Mouse (Mus musculus): ENCODE measurements at regions not wholly inside any gene's neighbourhood (a gene's known extent, or its start where the extent isn't known, plus 50 kb on each side); places are given as distances from the start of the nearest gene placed in this dataset.

GRCm38 (mm10) chr17:16027989-16028388 is 197.2 kb upstream of the Rgmb start:
- Histone ChIP-seq H3K36me3 (no peaks in the 10 kb centered on the region), H3K9me3 (no peaks in the 10 kb centered on the region), H3K9ac (no peak overlapping the region), H3K27ac (no peak overlapping the region), H3K4me2 (no peak overlapping the region), H3K4me3 (no peak overlapping the region), H3K4me1 (no peaks in the 10 kb centered on the region), H3K27me3 (no peaks in the 10 kb centered on the region)
- WGBS: 61% methylated on average over 4 of the region's 4 CpGs
- no peak for ATAC-seq (ENCODE audit: insufficient number of reproducible peaks, low FRiP score, low TSS enrichment, low read depth)

GRCm38 (mm10) chr17:16004871-16005575 is 174.2 kb upstream of the Rgmb start:
- Histone ChIP-seq H3K9ac (no peak overlapping the region), H3K4me2 (no peak overlapping the region), H3K36me3 (no peaks in the 10 kb centered on the region), H3K4me1 (no peaks in the 10 kb centered on the region), H3K9me3 (no peaks in the 10 kb centered on the region), H3K4me3 (no peak overlapping the region), H3K27ac (no peak overlapping the region), H3K27me3 (no peaks in the 10 kb centered on the region)
- 43% methylated on average over 7 of the region's 7 CpGs for WGBS
- ATAC-seq (ENCODE audit: insufficient number of reproducible peaks, low FRiP score, low TSS enrichment, low read depth): no peak

- ATAC-seq (ENCODE audit: insufficient number of reproducible peaks, low FRiP score, low TSS enrichment, low read depth): no peak
- 80% methylated on average over 4 of the region's 4 CpGs for WGBS
- H3K27me3 ChIP-seq: no peaks in the 10 kb centered on the region
- H3K4me2 ChIP-seq: no peak overlapping the region
- H3K4me1 ChIP-seq: no peaks in the 10 kb centered on the region
- no peak overlapping the region for H3K27ac ChIP-seq
- no peak overlapping the region for H3K9ac ChIP-seq
- H3K9me3 ChIP-seq: no peaks in the 10 kb centered on the region
- H3K4me3 ChIP-seq: no peak overlapping the region
- H3K36me3 ChIP-seq: no peaks in the 10 kb centered on the region
Observed at GRCm38 (mm10) chr17:16004002-16004401, 173.2 kb upstream of the Rgmb start.

GRCm38 (mm10) chr17:15998771-15999170 is 167.9 kb upstream of the Rgmb start:
- Histone ChIP-seq H3K36me3 (no peaks in the 10 kb centered on the region), H3K27me3 (no peaks in the 10 kb centered on the region), H3K9me3 (no peaks in the 10 kb centered on the region), H3K4me1 (no peaks in the 10 kb centered on the region), H3K4me2 (no peak overlapping the region), H3K9ac (no peak overlapping the region), H3K4me3 (no peak overlapping the region), H3K27ac (no peak overlapping the region)
- ATAC-seq (ENCODE audit: insufficient number of reproducible peaks, low FRiP score, low TSS enrichment, low read depth): no peak
- 93% methylated on average over 4 of the region's 4 CpGs for WGBS

- Histone ChIP-seq H3K4me1 (no peaks in the 10 kb centered on the region), H3K9ac (no peak overlapping the region), H3K4me3 (no peak overlapping the region), H3K9me3 (no peaks in the 10 kb centered on the region), H3K27ac (no peak overlapping the region), H3K36me3 (no peaks in the 10 kb centered on the region), H3K27me3 (no peaks in the 10 kb centered on the region), H3K4me2 (no peak overlapping the region)
- ATAC-seq (ENCODE audit: insufficient number of reproducible peaks, low FRiP score, low TSS enrichment, low read depth): no peak
- 39% methylated on average over 1 of the region's 1 CpGs for WGBS
Observed at GRCm38 (mm10) chr17:15997289-15997688, 166.4 kb upstream of the Rgmb start.

GRCm38 (mm10) chr17:15995493-15995892 is 164.7 kb upstream of the Rgmb start:
- no peak overlapping the region for H3K27ac ChIP-seq
- no peak overlapping the region for H3K4me3 ChIP-seq
- H3K4me1 ChIP-seq: no peaks in the 10 kb centered on the region
- no peak overlapping the region for H3K9ac ChIP-seq
- no peaks in the 10 kb centered on the region for H3K36me3 ChIP-seq
- H3K4me2 ChIP-seq: no peak overlapping the region
- H3K27me3 ChIP-seq: no peaks in the 10 kb centered on the region
- ATAC-seq (ENCODE audit: insufficient number of reproducible peaks, low FRiP score, low TSS enrichment, low read depth): no peak
- H3K9me3 ChIP-seq: no peaks in the 10 kb centered on the region
- 79% methylated on average over 1 of the region's 1 CpGs for WGBS

- Histone ChIP-seq H3K4me1 (no peaks in the 10 kb centered on the region), H3K27ac (no peak overlapping the region), H3K4me3 (no peak overlapping the region), H3K9me3 (no peaks in the 10 kb centered on the region), H3K4me2 (no peak overlapping the region), H3K27me3 (no peaks in the 10 kb centered on the region), H3K36me3 (no peaks in the 10 kb centered on the region), H3K9ac (no peak overlapping the region)
- peak; percentile 80; the same call in 1 of the 2 replicates for ATAC-seq (ENCODE audit: insufficient number of reproducible peaks, low FRiP score, low TSS enrichment, low read depth)
- 49% methylated on average over 7 of the region's 7 CpGs for WGBS
Observed at GRCm38 (mm10) chr17:15993361-15994287, 162.8 kb upstream of the Rgmb start.

- WGBS: 53% methylated on average over 5 of the region's 5 CpGs
- Histone ChIP-seq H3K9me3 (no peaks in the 10 kb centered on the region), H3K9ac (no peak overlapping the region), H3K36me3 (no peaks in the 10 kb centered on the region), H3K27me3 (no peaks in the 10 kb centered on the region), H3K4me3 (no peak overlapping the region), H3K4me2 (no peak overlapping the region), H3K27ac (no peak overlapping the region), H3K4me1 (no peaks in the 10 kb centered on the region)
- ATAC-seq (ENCODE audit: insufficient number of reproducible peaks, low FRiP score, low TSS enrichment, low read depth): no peak
Observed at GRCm38 (mm10) chr17:15991916-15992315, 161.1 kb upstream of the Rgmb start.

- Histone ChIP-seq H3K27me3 (no peaks in the 10 kb centered on the region), H3K4me1 (no peaks in the 10 kb centered on the region), H3K4me2 (no peak overlapping the region), H3K9ac (no peak overlapping the region), H3K4me3 (no peak overlapping the region), H3K27ac (no peak overlapping the region), H3K36me3 (no peaks in the 10 kb centered on the region), H3K9me3 (no peaks in the 10 kb centered on the region)
- no peak for ATAC-seq (ENCODE audit: insufficient number of reproducible peaks, low FRiP score, low TSS enrichment, low read depth)
- 28% methylated on average over 6 of the region's 6 CpGs for WGBS
Observed at GRCm38 (mm10) chr17:15990303-15990702, 159.5 kb upstream of the Rgmb start.

- no peaks in the 10 kb centered on the region for H3K36me3 ChIP-seq
- WGBS: 72% methylated on average over 2 of the region's 2 CpGs
- no peak for ATAC-seq (ENCODE audit: insufficient number of reproducible peaks, low FRiP score, low TSS enrichment, low read depth)
- H3K4me3 ChIP-seq: no peak overlapping the region
- no peak overlapping the region for H3K4me2 ChIP-seq
- no peaks in the 10 kb centered on the region for H3K9me3 ChIP-seq
- H3K27ac ChIP-seq: no peak overlapping the region
- H3K9ac ChIP-seq: no peak overlapping the region
- no peaks in the 10 kb centered on the region for H3K27me3 ChIP-seq
- no peaks in the 10 kb centered on the region for H3K4me1 ChIP-seq
Observed at GRCm38 (mm10) chr17:15981558-15981957, 150.7 kb upstream of the Rgmb start.

- H3K9ac ChIP-seq: no peak overlapping the region
- no peak overlapping the region for H3K4me2 ChIP-seq
- ATAC-seq (ENCODE audit: insufficient number of reproducible peaks, low FRiP score, low TSS enrichment, low read depth): peak; percentile 80
- H3K9me3 ChIP-seq: no peaks in the 10 kb centered on the region
- no peaks in the 10 kb centered on the region for H3K27me3 ChIP-seq
- 37% methylated on average over 7 of the region's 7 CpGs for WGBS
- no peak overlapping the region for H3K4me3 ChIP-seq
- no peak overlapping the region for H3K27ac ChIP-seq
- no peaks in the 10 kb centered on the region for H3K4me1 ChIP-seq
- H3K36me3 ChIP-seq: no peaks in the 10 kb centered on the region
Observed at GRCm38 (mm10) chr17:15977374-15978031, 146.7 kb upstream of the Rgmb start.

GRCm38 (mm10) chr17:15971351-15971685 is 140.5 kb upstream of the Rgmb start:
- H3K27ac ChIP-seq: no peak overlapping the region
- WGBS: 87% methylated on average over 3 of the region's 3 CpGs
- no peak overlapping the region for H3K9ac ChIP-seq
- H3K27me3 ChIP-seq: no peaks in the 10 kb centered on the region
- H3K9me3 ChIP-seq: no peaks in the 10 kb centered on the region
- no peaks in the 10 kb centered on the region for H3K36me3 ChIP-seq
- H3K4me1 ChIP-seq: no peaks in the 10 kb centered on the region
- no peak for ATAC-seq (ENCODE audit: insufficient number of reproducible peaks, low FRiP score, low TSS enrichment, low read depth)
- no peak overlapping the region for H3K4me2 ChIP-seq
- no peak overlapping the region for H3K4me3 ChIP-seq
